Mouse (Mus musculus) erythroblast, embryonic 14.5 days (primary cell): Measurements from ENCODE around the gene Pdcd1lg2. TPM values are rescaled to one million over a fixed set of nuclear protein-coding genes. Genes with fewer than 3 reads are reported as not detected.
"Not testable (repeated sequence)": the region's sequence is repeated elsewhere in the genome, so short reads cannot be mapped to it uniquely, and the experiment has no call there.

ENCODE experiments used
- H3K27me3 ChIP-seq: 2 replicates; pipeline ENCODE4 v1.6.1; 2012; ENCODE audit warnings: inconsistent platforms; ENCODE audit not compliant: control insufficient read depth
- H3K36me3 ChIP-seq: 2 replicates; pipeline ENCODE4 v1.6.1; 2012; ENCODE audit warnings: mild to moderate bottlenecking, inconsistent platforms; ENCODE audit not compliant: control insufficient read depth
- H3K4me1 ChIP-seq: 2 replicates; pipeline ENCODE4 v1.6.1; 2012; ENCODE audit warnings: inconsistent platforms; ENCODE audit not compliant: control insufficient read depth
- H3K4me3 ChIP-seq: replicated peaks from 2 replicates; pipeline ENCODE3; 2012; ENCODE audit warnings: moderate library complexity, mild to moderate bottlenecking, inconsistent platforms
- H3K9me3 ChIP-seq: 2 replicates; pipeline ENCODE4 v1.6.1; 2012; ENCODE audit warnings: low read length, inconsistent platforms, mixed read lengths; ENCODE audit not compliant: control insufficient read depth
- GATA1 ChIP-seq: IDR thresholded peaks from 2 replicates; pipeline ENCODE4 v1.6.1; 2012; ENCODE audit warnings: low read length, inconsistent platforms, mixed read lengths
- TAL1 ChIP-seq: IDR thresholded peaks from 3 replicates; pipeline ENCODE4 v1.6.1; 2012; ENCODE audit warnings: low read length, inconsistent platforms, mixed read lengths
- polyA plus RNA-seq: library from polyadenylated mRNA; stranded (reverse); fragments of >175 nt; gene quantifications from 2 replicates; pipeline ENCODE4 v1.2.3, GENCODE M21; 2012

Gene Pdcd1lg2
- polyA plus RNA-seq, 1 experiment: not detected

GRCm38 (mm10) chr19:29414513-29414912 is 3.8 kb downstream of the Pdcd1lg2 start:
- no peaks in the 10 kb centered on the region for H3K9me3 ChIP-seq
- no peak for TF ChIP-seq GATA1
- TF ChIP-seq TAL1: no peak
- H3K36me3 ChIP-seq: no peaks in the 10 kb centered on the region
- no peaks in the 10 kb centered on the region for H3K27me3 ChIP-seq
- peaks cover 2% of the 10 kb centered on the region for H3K4me1 ChIP-seq
- no peak overlapping the region for H3K4me3 ChIP-seq

GRCm38 (mm10) chr19:29414917-29415316 is 4.2 kb downstream of the Pdcd1lg2 start:
- not testable (repeated sequence) for H3K27me3 ChIP-seq, H3K9me3 ChIP-seq, H3K4me1 ChIP-seq, H3K4me3 ChIP-seq, H3K36me3 ChIP-seq

- TF ChIP-seq TAL1: no peak
- TF ChIP-seq GATA1: no peak
- no peaks in the 10 kb centered on the region for H3K27me3 ChIP-seq
Observed at GRCm38 (mm10) chr19:29416393-29416902, 5.7 kb downstream of the Pdcd1lg2 start.

GRCm38 (mm10) chr19:29417188-29417587 is 6.5 kb downstream of the Pdcd1lg2 start:
- TF ChIP-seq TAL1: no peak
- TF ChIP-seq GATA1: no peak
- peaks cover 2% of the 10 kb centered on the region for H3K4me1 ChIP-seq
- H3K27me3 ChIP-seq: no peaks in the 10 kb centered on the region
- no peaks in the 10 kb centered on the region for H3K36me3 ChIP-seq
- no peak overlapping the region for H3K4me3 ChIP-seq
- no peaks in the 10 kb centered on the region for H3K9me3 ChIP-seq

More at GRCm38 (mm10) chr19:29416393-29416902, 5.7 kb downstream of the Pdcd1lg2 start:
- no peak overlapping the region for H3K4me3 ChIP-seq
- H3K4me1 ChIP-seq: peaks cover 2% of the 10 kb centered on the region
- no peaks in the 10 kb centered on the region for H3K36me3 ChIP-seq
- H3K9me3 ChIP-seq: no peaks in the 10 kb centered on the region

- no peaks in the 10 kb centered on the region for H3K36me3 ChIP-seq
- no peak for TF ChIP-seq TAL1
- no peak for TF ChIP-seq GATA1
- no peaks in the 10 kb centered on the region for H3K9me3 ChIP-seq
- no peak overlapping the region for H3K4me3 ChIP-seq
- no peaks in the 10 kb centered on the region for H3K27me3 ChIP-seq
- peaks cover 2% of the 10 kb centered on the region for H3K4me1 ChIP-seq
Observed at GRCm38 (mm10) chr19:29417894-29418293, 7.2 kb downstream of the Pdcd1lg2 start.

GRCm38 (mm10) chr19:29418661-29419115 is 8.0 kb downstream of the Pdcd1lg2 start:
- H3K36me3 ChIP-seq: no peaks in the 10 kb centered on the region
- H3K9me3 ChIP-seq: no peaks in the 10 kb centered on the region
- H3K4me3 ChIP-seq: no peak overlapping the region
- H3K27me3 ChIP-seq: no peaks in the 10 kb centered on the region
- peaks cover 2% of the 10 kb centered on the region for H3K4me1 ChIP-seq
- TF ChIP-seq TAL1 (no peak), GATA1 (no peak)

- Histone ChIP-seq H3K36me3 (no peaks in the 10 kb centered on the region), H3K4me3 (no peak overlapping the region), H3K27me3 (no peaks in the 10 kb centered on the region), H3K9me3 (no peaks in the 10 kb centered on the region), H3K4me1 (peaks cover 2% of the 10 kb centered on the region)
- no peak for TF ChIP-seq GATA1
- TF ChIP-seq TAL1: no peak
Observed at GRCm38 (mm10) chr19:29419506-29419905, 8.8 kb downstream of the Pdcd1lg2 start.

- no peak for TF ChIP-seq GATA1
- TF ChIP-seq TAL1: no peak
- H3K36me3 ChIP-seq: no peaks in the 10 kb centered on the region
- H3K9me3 ChIP-seq: no peaks in the 10 kb centered on the region
- H3K4me1 ChIP-seq: peaks cover 2% of the 10 kb centered on the region
- H3K27me3 ChIP-seq: no peaks in the 10 kb centered on the region
- H3K4me3 ChIP-seq: no peak overlapping the region
Observed at GRCm38 (mm10) chr19:29419946-29420345, 9.2 kb downstream of the Pdcd1lg2 start.

GRCm38 (mm10) chr19:29420397-29420796 is 9.7 kb downstream of the Pdcd1lg2 start:
- Histone ChIP-seq H3K9me3 (no peaks in the 10 kb centered on the region), H3K36me3 (no peaks in the 10 kb centered on the region), H3K4me1 (peaks cover 2% of the 10 kb centered on the region), H3K4me3 (no peak overlapping the region), H3K27me3 (no peaks in the 10 kb centered on the region)
- no peak for TF ChIP-seq TAL1
- TF ChIP-seq GATA1: no peak
